Mouse (Mus musculus): ENCODE data around the gene Calm1.

DNA sequence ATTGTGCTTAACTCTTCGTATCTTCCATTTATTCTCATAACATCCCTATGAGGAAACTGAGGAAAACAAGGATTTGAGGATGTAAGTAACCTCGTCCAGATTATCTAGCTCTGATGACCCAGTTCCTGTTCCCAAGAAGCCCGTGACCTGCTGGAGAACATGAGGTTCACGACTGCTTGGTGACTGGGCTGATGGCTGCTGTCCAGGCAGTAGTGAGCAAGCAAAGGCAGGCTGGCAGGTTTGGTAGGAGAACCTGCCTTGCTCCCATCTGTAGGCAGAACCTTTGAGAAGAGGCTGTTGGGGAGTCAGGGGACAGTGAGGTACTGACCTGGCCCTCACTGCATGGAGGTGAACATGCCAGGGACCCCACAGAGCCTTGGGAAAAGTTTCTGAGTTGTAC is 26.0 kb downstream of the Calm1 start:
- TF ChIP-seq POLR2A (IDR thresholded peaks at IDR 0.05; ENCODE audit: low read depth, low read length) (no peak), CTCF (IDR thresholded peaks at IDR 0.05; ENCODE audit: borderline replicate concordance, insufficient read depth, low read length) (no peak)
